Mouse (Mus musculus): ENCODE measurements around the gene Map3k5.

GRCm38 (mm10) chr10:19956745-19957144, 22.5 kb downstream of the Map3k5 start:
- no peak for TF ChIP-seq CTCF (IDR thresholded peaks at IDR 0.05; ENCODE audit: extremely low read depth, insufficient read length, insufficient replicate concordance, low read depth, low read length)
- TF ChIP-seq POLR2A (IDR thresholded peaks at IDR 0.05; ENCODE audit: low read depth, low read length) = no peak
